Mouse (Mus musculus) hindbrain, embryonic 15.5 days (tissue): ENCODE data around the gene Gm8439. TPM values are rescaled to one million over a fixed set of nuclear protein-coding genes. Genes with fewer than 3 reads are reported as not detected.

ENCODE experiments used
- ATAC-seq: fragments of 200-750 bp; cut with Nextera tagmentation; 2 replicates; pipeline ENCODE4 v1.8.0; 2017; ENCODE audit warnings: low read depth, moderate number of reproducible peaks, moderate TSS enrichment; ENCODE audit not compliant: low FRiP score
- H3K27ac ChIP-seq: fragments of 300-500 bp; sonication (generic); replicated peaks from 2 replicates; pipeline ENCODE4 v1.5.1; 2015; ENCODE audit warnings: mild to moderate bottlenecking, inconsistent platforms
- H3K27me3 ChIP-seq: fragments of 300-500 bp; sonication (generic); 2 replicates; pipeline ENCODE4 v1.6.1; 2015; ENCODE audit warnings: control low read depth, inconsistent platforms
- H3K36me3 ChIP-seq: fragments of 300-500 bp; sonication (generic); 2 replicates; pipeline ENCODE4 v1.6.1; 2015; ENCODE audit warnings: control low read depth, inconsistent platforms
- H3K4me1 ChIP-seq: fragments of 300-500 bp; sonication (generic); replicated peaks from 2 replicates; pipeline ENCODE4 v1.6.1; 2015; ENCODE audit warnings: control low read depth, inconsistent platforms
- H3K4me2 ChIP-seq: fragments of 300-500 bp; sonication (generic); 2 replicates; pipeline ENCODE4 v1.6.1; 2015; ENCODE audit warnings: moderate library complexity, mild to moderate bottlenecking, inconsistent platforms
- H3K4me3 ChIP-seq: fragments of 300-500 bp; sonication (generic); 2 replicates; pipeline ENCODE4 v1.5.1; 2015; ENCODE audit warnings: mild to moderate bottlenecking, inconsistent platforms
- H3K9ac ChIP-seq: fragments of 300-500 bp; sonication (generic); 2 replicates; pipeline ENCODE4 v1.6.1; 2015; ENCODE audit warnings: inconsistent platforms
- H3K9me3 ChIP-seq: fragments of 300-500 bp; sonication (generic); 2 replicates; pipeline ENCODE4 v1.6.1; 2016; ENCODE audit warnings: control low read depth, inconsistent platforms
- WGBS: fragments of 180-500 bp; shearing (Covaris S2); methylation state at CpG from one replicate; pipeline ENCODE4 v1.1.7; 2015; 5-methylcytosine and 5-hydroxymethylcytosine counted together
- polyA plus RNA-seq: library from polyadenylated mRNA; unstranded; fragments of >200 nt; fragmentation: Nextera tagmentation; extraction: Ambion mirVana; gene quantifications from 2 replicates; pipeline ENCODE4 v1.2.1, GENCODE M21; 2015

Gene Gm8439
- polyA plus RNA-seq, 1 experiment from 2014 or later, result not detected

DNA sequence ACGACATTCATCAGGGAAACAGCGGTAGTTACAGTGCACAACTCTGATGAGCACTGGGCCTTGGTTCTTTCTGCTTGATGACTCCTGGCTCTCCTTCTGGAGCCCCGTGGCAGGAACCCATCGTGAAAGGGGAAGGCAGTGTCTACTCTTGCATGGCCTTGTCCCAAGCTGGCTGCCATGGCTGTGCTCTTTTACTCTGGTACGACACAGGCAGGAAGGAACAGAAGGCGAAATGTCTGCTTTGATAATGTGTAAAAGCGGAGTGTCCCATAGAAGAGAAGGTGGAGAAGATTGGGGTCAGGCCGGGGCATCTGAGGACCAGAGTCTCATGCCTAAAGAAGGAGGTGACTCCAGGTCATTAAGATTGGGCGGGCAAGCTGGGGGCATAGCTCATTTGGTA lies 26.1 kb downstream of the Gm8439 start:
- H3K4me1 ChIP-seq, result peaks cover 18% of the 10 kb centered on the region
- no peaks in the 10 kb centered on the region for H3K27me3 ChIP-seq
- 71% methylated on average over 9 of the region's 9 CpGs for WGBS
- H3K4me2 ChIP-seq, result no peak overlapping the region
- H3K9me3 ChIP-seq, result no peaks in the 10 kb centered on the region
- H3K4me3 ChIP-seq, result no peak overlapping the region
- no peak overlapping the region for H3K9ac ChIP-seq
- no peak for ATAC-seq
- H3K36me3 ChIP-seq, result no peaks in the 10 kb centered on the region
- no peak overlapping the region for H3K27ac ChIP-seq

- WGBS, result 28% methylated on average over 10 of the region's 10 CpGs
- H3K9ac ChIP-seq, result no peak overlapping the region
- ATAC-seq, result peak; percentile 47
Measured at GRCm38 (mm10) chr4:120615528-120616081, 27.1 kb downstream of the Gm8439 start.

GRCm38 (mm10) chr4:120616199-120617025 lies 27.9 kb downstream of the Gm8439 start:
- H3K9me3 ChIP-seq, result no peaks in the 10 kb centered on the region
- no peak overlapping the region for H3K9ac ChIP-seq
- H3K4me3 ChIP-seq, result no peak overlapping the region
- 58% methylated on average over 13 of the region's 13 CpGs for WGBS
- no peaks in the 10 kb centered on the region for H3K27me3 ChIP-seq
- peaks cover 18% of the 10 kb centered on the region for H3K4me1 ChIP-seq
- no peak for ATAC-seq
- no peak overlapping the region for H3K27ac ChIP-seq
- no peak overlapping the region for H3K4me2 ChIP-seq
- H3K36me3 ChIP-seq, result no peaks in the 10 kb centered on the region

More at GRCm38 (mm10) chr4:120615528-120616081, 27.1 kb downstream of the Gm8439 start:
- Histone ChIP-seq H3K9me3 (no peaks in the 10 kb centered on the region), H3K27me3 (no peaks in the 10 kb centered on the region), H3K4me2 (0 out of 2 replicates have a peak overlapping the region, but pooled peaks have one; percentile 5), H3K27ac (no peak overlapping the region), H3K4me3 (no peak overlapping the region), H3K36me3 (no peaks in the 10 kb centered on the region), H3K4me1 (peaks cover 18% of the 10 kb centered on the region)

DNA sequence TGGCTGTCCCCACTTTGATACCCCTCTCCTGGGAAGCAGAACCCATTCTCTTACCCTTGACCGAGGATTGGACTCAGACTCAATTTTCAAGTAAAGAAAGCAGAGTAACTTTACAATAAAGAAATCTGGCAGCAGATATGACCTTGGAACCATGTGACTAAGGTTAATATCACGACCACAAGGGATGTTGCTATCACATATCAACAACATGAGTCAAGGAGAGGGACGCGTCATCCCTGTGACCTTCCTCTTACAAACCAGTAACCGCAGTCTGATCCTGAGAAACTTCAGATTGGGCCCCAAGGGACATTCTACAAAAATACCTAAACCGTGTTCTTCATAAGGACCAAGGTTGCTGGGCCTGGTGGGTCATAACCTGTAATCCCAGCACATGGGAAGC lies 39.2 kb downstream of the Gm8439 start:
- no peak overlapping the region for H3K9ac ChIP-seq
- H3K4me2 ChIP-seq, result no peak overlapping the region
- H3K9me3 ChIP-seq, result no peaks in the 10 kb centered on the region
- H3K27ac ChIP-seq, result no peak overlapping the region
- no peaks in the 10 kb centered on the region for H3K4me1 ChIP-seq
- 87% methylated on average over 6 of the region's 6 CpGs for WGBS
- H3K4me3 ChIP-seq, result no peak overlapping the region
- H3K27me3 ChIP-seq, result no peaks in the 10 kb centered on the region
- no peaks in the 10 kb centered on the region for H3K36me3 ChIP-seq
- no peak for ATAC-seq

DNA sequence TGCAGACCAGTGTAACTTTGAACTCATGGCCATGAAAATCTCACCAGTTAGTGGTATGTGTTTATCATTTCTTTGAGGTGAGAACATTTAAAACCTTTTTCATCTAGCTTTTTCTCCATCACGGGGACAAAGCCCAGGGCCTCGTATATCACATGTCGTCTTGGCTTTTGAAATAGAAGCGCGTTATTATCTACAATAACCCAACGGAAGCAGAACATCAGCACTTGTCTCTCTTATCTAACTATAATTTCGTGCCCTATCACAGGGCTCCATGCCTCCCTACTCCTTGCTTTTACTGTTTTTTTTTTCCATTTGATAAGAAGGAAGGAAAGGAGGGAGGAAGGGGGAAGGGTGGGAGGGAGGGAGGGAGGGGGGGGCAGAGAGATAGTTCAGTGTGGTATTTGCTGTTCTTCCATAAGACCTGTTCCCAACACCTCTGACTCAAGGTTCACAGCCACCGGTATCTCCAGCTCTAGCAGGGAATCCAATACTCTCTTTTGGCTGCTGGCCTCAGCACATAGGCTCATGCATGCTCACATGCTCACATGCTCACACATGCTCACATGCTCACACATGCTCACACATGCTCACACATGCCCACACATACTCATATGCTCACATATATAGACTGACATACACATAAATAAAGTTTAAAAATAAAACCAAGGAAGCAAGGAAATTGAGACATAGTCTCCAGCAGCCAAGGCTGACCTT lies 41.8 kb downstream of the Gm8439 start:
- Histone ChIP-seq H3K9ac (no peak overlapping the region), H3K27me3 (no peaks in the 10 kb centered on the region), H3K27ac (no peak overlapping the region), H3K4me2 (no peak overlapping the region), H3K4me3 (no peak overlapping the region), H3K36me3 (no peaks in the 10 kb centered on the region), H3K9me3 (no peaks in the 10 kb centered on the region), H3K4me1 (no peaks in the 10 kb centered on the region)
- 86% methylated on average over 8 of the region's 8 CpGs for WGBS
- ATAC-seq, result no peak

- H3K27me3 ChIP-seq, result no peaks in the 10 kb centered on the region
- H3K4me1 ChIP-seq, result no peaks in the 10 kb centered on the region
- H3K4me2 ChIP-seq, result no peak overlapping the region
- H3K27ac ChIP-seq, result no peak overlapping the region
- H3K9me3 ChIP-seq, result no peaks in the 10 kb centered on the region
- no peak overlapping the region for H3K9ac ChIP-seq
- no peaks in the 10 kb centered on the region for H3K36me3 ChIP-seq
- no peak overlapping the region for H3K4me3 ChIP-seq
- no peak for ATAC-seq
- WGBS, result 83% methylated on average over 6 of the region's 6 CpGs
Measured at GRCm38 (mm10) chr4:120631828-120632227, 43.3 kb downstream of the Gm8439 start.

GRCm38 (mm10) chr4:120635351-120635750 lies 46.8 kb downstream of the Gm8439 start:
- H3K27me3 ChIP-seq, result no peaks in the 10 kb centered on the region
- no peak overlapping the region for H3K4me3 ChIP-seq
- no peaks in the 10 kb centered on the region for H3K4me1 ChIP-seq
- H3K27ac ChIP-seq, result no peak overlapping the region
- no peak overlapping the region for H3K4me2 ChIP-seq
- H3K9ac ChIP-seq, result no peak overlapping the region
- H3K36me3 ChIP-seq, result no peaks in the 10 kb centered on the region
- H3K9me3 ChIP-seq, result no peaks in the 10 kb centered on the region
- WGBS, result 82% methylated on average over 2 of the region's 2 CpGs
- ATAC-seq, result no peak

GRCm38 (mm10) chr4:120641946-120642345 lies 53.4 kb downstream of the Gm8439 start:
- H3K9ac ChIP-seq, result no peak overlapping the region
- no peaks in the 10 kb centered on the region for H3K4me1 ChIP-seq
- no peak for ATAC-seq
- no peaks in the 10 kb centered on the region for H3K27me3 ChIP-seq
- WGBS, result 94% methylated on average over 6 of the region's 6 CpGs
- no peak overlapping the region for H3K27ac ChIP-seq
- H3K4me3 ChIP-seq, result no peak overlapping the region
- H3K4me2 ChIP-seq, result no peak overlapping the region
- H3K36me3 ChIP-seq, result no peaks in the 10 kb centered on the region
- no peaks in the 10 kb centered on the region for H3K9me3 ChIP-seq

- no peaks in the 10 kb centered on the region for H3K4me1 ChIP-seq
- 0 out of 2 replicates have a peak, but pooled peaks cover 4% of the 10 kb centered on the region for H3K27me3 ChIP-seq
- H3K4me2 ChIP-seq, result no peak overlapping the region
- H3K36me3 ChIP-seq, result no peaks in the 10 kb centered on the region
- ATAC-seq, result no peak
- no peak overlapping the region for H3K27ac ChIP-seq
- no peak overlapping the region for H3K9ac ChIP-seq
- no peaks in the 10 kb centered on the region for H3K9me3 ChIP-seq
- WGBS, result 85% methylated on average over 3 of the region's 3 CpGs
- H3K4me3 ChIP-seq, result no peak overlapping the region
Measured at GRCm38 (mm10) chr4:120643899-120644298, 55.4 kb downstream of the Gm8439 start.

DNA sequence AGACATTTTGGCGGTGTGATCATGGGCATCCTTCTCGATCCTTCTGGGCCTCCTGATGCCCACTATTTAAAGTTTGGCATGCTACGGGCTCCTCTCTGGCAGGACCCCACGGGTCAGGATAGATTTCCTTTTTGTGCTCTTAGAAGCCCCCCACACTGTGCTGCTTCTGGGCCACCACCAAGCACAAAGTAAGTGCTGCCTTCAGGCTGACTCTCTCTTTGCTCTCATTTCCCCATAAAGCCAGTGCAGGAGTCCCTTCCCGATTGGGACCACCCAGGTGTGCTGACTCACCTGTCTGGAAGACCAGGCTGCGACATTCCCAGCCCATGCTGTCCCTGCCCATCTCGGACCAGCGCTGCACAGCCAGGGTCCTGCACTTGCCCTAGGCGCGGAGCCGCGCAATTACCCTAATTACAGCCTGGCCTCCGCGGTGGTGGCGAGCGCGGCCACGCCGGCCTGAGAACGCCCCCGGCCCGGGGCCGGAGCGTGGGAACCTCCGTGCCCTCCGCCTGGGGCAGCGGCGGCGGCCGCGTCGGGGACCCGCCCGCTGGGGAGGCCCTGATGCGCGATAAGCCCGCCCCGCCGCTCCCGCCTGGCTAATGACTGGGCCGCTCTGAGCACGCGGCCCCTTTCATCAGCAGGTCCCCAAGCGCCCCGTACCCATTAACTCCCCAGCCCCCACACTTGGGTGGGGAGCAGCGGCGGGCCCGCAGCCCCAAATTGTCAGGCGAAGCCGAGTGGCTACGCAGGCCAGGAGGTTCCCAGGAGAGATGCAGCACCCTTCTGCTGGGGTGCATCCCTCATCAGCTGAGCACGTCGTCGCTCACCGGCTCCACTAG lies 61.0 kb downstream of the Gm8439 start:
- Histone ChIP-seq H3K9me3 (no peaks in the 10 kb centered on the region), H3K36me3 (no peaks in the 10 kb centered on the region), H3K27me3 (0 out of 2 replicates have a peak, but pooled peaks cover 6% of the 10 kb centered on the region), H3K27ac (no peak overlapping the region), H3K9ac (peak overlapping the region; percentile 66), H3K4me3 (peak overlapping the region; percentile 55), H3K4me2 (peak overlapping the region; percentile 96), H3K4me1 (peaks cover 14% of the 10 kb centered on the region)
- WGBS, result 4% methylated on average over 55 of the region's 55 CpGs
- ATAC-seq, result peak; percentile 85

DNA sequence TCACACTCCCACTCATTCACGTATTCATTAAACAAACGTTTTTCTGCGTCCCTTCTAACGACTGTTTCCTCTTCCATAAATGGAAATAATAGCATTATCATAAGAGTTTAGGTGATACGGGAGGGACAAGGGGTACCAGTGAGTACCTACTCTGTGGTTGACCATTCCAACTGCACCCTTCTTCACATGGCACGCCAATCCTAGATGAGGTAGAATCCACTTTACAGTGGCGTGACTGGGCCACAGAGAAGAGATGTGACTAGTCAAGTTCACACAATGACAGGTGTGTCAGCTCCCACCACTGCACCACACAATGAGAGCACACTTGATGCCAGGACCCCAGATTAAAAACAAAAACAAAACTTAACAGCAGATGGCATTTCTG lies 61.7 kb downstream of the Gm8439 start:
- 0 out of 2 replicates have a peak, but pooled peaks cover 6% of the 10 kb centered on the region for H3K27me3 ChIP-seq
- no peaks in the 10 kb centered on the region for H3K36me3 ChIP-seq
- H3K4me2 ChIP-seq, result peak overlapping the region; percentile 96
- peaks cover 14% of the 10 kb centered on the region for H3K4me1 ChIP-seq
- H3K4me3 ChIP-seq, result peak overlapping the region; percentile 55
- no peak overlapping the region for H3K27ac ChIP-seq
- 19% methylated on average over 7 of the region's 7 CpGs for WGBS
- peak overlapping the region; percentile 66 for H3K9ac ChIP-seq
- no peaks in the 10 kb centered on the region for H3K9me3 ChIP-seq
- ATAC-seq, result peak; percentile 40; the same call in 1 of the 2 replicates
